Mouse (Mus musculus): ENCODE measurements around the gene Gm20388.
A peak's percentile ranks its signal among the peaks of the same experiment; 100 is the strongest.

Gm20388 gene

DNA sequence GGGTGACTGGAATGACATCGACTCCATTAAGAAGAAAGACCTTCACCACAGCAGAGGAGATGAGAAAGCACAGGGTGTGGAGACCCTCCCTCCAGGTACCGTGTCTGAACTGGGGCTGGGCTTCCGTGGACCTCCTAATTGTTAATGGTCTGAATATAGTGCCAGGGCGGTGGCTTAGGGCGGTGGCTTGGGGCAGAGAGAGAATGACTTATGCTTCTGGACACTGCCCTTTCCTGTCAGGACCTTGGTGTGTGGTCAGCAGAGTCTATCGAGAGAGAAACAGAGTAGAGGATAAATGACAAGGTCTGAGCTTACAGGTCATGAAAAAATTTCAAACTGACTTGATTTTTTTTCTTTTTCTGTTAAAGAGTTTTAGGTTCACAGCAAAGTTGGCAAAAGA lies 4384.7 kb downstream of the Gm20388 start:
- DNase-seq: no peak

DNA sequence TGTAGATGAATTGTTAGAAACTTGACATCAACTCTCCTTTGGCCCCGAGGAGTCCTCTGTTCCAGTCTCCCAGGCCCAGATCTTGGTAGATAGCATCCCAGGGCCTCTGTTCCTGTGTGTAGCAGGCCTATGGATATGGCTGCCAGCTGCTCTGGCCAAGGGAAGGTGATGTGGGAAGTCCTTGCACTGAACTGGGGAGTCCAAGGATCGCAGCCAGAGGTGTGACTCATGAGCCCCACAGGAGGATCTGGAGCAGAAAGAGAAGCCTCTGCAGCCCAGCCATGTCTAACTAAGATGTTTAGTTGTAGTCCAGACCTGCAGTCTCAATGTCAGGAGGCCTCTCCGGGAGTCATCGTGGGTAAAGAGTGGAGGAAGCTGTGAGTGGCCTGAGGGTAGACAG lies 4390.9 kb downstream of the Gm20388 start:
- no peak for DNase-seq

DNA sequence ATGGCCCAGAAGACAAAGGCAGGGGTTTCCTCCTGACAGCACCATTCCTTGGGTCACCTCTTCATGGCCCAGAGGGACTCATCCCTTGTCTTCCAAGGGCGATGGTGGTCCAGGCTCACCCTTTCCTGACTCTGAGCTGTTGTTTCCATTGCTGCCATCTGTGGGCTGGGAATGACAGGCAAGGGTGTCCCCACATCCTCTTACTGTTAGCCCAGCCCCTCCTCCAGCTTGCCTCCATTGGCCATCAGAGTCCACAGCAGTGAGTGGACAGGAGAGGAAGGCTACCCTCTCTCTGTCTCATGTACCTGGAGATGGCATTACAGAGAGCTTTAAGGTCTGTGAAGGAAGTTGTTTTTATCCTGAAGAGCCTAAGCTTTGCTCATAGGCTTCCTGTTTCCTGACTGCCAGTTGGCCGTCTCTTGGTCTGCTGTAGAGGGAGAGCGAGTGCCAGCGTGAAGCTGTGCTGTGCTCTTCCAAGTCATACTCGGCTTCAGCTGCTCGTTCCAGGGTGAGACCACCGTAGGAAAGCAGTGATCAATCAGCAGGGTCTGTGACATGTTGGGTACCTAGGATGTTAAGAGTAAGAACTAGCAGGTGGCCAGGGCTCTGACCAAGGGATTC lies 4391.4 kb downstream of the Gm20388 start:
- DNase-seq: no peak

DNA sequence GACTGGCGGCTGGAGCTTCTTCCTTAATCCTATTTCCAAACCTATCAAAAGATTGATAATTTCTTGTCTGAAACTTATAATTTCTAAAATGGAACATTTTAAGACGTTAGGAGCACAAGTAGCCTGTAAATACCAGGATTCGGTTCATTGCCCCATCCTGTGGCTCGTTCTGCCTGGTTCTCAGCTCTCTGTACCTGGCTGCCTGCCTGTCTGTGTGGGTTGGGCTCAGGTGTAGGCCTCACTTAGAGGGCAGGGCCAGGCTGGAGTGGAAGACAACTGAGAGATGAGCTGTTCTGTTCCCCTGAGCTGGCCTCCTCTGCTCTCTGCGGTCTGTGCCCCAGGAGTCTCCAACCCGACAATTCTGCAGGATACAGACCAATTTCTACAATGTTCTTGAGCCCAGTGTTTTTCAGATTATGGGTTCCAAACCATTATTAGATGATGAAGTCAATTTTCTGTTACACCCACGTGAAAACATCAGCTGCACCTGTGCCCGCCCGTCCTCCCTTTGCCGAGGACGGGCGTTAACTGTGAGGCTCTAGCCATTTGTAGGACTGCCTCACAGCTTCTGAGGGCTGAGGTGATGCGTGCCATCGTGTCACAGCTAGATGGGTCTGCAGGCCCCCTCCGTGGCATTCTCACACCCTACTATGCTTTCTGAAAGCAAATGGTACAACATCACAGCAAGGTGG lies 4392.7 kb downstream of the Gm20388 start:
- DNase-seq: no peak

DNA sequence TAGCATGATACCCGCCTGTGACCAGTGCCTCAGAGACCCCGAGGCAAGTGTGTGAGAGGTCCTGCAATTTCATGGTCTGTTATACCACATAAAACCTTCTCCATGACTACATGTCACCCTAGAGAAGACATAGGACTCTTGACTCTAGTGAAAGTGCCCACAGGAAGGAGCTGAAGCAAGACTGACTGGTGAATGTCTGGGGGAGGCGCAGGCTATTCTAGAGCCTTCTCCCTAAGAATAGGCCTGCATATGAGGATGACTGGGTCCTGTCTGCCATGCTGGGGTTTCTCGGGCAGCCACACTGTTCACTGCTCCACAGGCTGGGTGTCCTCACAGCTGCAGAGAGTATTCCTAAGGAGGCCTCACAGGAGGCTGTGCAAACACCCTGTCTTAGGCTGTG lies 4393.5 kb downstream of the Gm20388 start:
- DNase-seq: no peak

DNA sequence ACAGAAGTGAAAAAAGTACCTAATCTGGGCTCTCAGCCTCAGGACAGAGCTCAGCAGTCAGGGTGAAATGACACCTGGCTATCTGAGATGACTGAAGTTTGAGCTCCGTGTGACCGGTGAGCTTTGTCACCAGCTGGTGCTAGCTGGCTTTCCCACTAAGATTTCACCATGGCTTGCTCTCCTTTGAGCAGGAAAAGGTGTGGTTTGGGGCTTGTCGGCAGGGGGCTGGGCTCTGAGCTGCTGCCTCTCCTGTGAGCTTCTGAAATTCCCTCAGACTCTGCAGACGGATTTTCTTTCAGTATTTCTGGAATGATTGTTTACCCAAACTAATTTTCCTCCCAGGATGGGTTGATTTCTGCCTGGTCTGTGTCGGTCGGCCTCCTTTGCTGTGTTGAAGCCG lies 4395.9 kb downstream of the Gm20388 start:
- DNase-seq: no peak

DNA sequence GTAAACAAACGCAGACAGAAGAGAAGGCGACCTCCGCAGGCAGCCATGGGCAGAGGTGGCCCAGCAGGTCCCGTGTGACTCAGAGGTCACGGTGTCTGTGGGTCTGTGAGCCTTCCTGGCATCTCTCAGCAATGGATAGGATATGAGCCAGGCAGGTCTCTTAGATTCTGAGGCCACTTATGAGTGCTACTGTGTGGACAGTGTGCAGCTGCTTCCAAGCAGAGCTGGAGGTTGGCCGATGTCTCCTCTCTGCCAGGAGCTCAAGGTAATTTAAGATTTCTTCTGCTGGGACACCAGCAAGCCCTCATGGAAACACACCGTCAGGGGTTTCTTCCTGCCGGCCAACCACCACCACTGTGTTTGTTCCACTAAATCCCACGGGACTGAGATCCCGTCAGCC lies 4397.1 kb downstream of the Gm20388 start:
- no peak for DNase-seq

DNA sequence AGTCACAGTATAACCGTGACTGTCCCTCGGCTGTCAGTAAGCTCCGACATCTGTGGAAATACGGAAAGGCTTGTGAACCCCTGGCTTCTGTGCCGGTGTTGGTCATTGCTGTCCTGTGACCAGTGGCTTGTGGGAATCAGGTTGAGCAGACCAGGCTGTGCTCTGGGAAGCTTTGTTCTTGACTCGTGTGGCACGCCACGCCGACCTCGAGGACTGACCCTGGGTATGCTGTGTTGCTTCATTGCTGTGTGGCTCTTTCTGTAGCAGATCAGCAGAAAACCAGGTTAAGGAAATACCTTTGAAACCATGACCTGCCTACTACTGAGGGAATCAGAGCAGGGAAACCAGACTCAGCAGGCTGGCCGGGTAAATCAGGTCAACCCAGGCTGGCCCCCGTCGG lies 4399.9 kb downstream of the Gm20388 start:
- DNase-seq: no peak

DNA sequence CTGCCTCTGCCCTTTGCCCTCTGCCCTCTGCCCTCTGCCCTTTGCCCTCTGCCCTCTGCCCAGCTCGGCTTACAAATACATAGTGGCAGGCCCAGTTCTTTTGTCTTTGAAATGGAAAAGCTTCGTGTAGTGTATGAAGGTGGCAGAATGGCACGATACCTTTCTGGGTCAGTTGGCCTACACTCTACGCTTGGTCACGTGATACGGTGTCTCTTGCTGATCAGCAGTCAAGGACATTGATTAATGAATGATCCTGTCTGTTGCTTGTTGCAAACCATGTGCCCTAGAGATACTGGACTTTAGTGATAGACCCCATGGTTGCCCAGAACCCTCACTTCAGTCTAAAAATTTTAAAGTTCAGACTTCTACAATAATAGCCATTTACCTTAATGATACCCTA lies 4400.5 kb downstream of the Gm20388 start:
- DNase-seq: no peak

DNA sequence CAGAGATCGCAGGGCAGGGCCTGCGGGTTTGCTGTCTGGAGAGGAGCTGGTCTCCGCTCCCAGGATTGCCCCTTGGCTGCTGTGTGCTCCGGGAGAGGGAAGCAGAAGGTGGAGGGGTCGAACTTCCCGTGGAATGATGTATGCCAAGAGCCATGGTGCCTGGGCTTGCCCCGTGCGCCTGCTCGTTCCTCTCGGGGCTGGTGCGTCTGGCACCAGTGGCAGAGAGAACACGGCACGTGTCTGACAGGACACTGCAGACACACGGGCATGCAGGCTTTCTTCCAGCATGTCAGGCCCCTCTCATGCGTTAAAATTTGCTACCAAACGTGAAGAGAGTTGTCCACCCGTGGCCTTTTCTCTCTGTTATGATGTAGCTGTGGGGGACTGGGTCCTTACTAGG lies 4401.1 kb downstream of the Gm20388 start:
- no peak for DNase-seq

DNA sequence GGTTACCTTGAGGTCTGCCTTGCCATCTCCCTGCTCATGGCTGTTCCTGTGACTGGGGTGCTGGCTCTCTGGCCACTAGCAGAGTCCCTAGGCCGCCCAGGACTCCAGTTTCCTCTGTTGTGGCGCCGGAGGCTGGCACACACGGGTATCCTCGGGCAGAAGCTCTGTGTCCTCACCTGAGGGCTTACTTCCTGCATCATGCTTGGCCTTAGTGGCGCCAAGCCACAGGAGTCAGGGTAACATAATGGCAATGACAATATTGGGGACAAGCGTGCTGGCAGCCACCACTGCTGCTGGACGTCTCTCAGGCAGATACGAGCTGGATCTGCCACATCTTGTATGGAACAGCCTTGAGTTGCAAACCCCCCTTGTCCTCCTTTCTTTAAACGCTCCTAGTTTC lies 4401.6 kb downstream of the Gm20388 start:
- DNase-seq: no peak

DNA sequence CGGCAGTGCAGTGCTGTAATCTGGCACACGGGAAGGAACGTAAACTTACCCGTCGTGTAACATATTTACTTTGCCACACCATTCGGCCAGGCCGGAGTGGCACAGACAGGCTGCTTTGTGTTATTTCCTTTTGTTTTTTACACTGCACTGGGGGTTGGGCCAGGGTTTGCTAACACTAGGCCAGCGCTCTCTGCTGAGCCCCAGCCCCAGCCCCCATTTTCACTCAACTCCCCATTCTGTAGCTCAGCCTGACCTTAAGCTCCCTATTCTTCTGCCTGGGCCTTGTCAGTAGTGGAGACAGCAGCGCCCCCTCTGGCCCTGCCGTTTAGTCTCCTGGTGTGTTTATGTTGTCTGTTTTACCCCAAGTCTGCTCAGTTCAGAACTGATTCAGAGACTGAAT lies 4404.2 kb downstream of the Gm20388 start:
- peak in 1 of 2 experiments; percentile 52 for DNase-seq

DNA sequence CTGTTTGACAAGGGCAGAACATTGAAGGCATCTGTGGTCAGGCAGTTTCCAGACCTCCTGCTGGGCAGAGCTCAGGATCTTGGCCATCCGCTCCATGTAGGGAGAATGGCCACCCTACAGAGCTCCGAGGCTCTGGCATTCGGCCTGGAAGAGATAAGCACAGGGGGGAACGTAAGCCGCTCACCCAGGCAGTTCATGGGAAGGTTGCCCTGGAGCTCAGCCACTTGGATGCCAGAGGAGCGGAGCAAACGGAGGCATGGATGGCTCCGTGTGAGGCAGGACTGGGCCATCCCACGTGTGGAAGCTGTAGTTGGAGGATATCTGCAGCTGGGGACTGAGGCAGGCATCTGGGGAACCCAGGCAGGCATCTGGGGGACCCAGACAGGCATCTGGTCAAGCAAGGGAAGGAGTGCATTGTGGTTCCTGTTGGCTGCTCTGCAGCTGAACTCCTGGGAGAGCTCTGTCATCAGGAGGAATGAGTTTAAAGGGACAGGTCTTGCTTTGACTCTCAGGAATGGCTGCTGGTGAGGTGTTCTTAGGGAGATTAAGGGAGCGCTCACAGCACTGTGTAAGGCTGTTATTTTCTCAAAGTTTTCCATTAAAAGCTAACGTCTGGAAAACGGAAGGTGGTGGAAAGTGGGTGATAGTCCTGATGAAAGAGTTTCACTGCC lies 4406.0 kb downstream of the Gm20388 start:
- peak; percentile 36 to 59 for DNase-seq

DNA sequence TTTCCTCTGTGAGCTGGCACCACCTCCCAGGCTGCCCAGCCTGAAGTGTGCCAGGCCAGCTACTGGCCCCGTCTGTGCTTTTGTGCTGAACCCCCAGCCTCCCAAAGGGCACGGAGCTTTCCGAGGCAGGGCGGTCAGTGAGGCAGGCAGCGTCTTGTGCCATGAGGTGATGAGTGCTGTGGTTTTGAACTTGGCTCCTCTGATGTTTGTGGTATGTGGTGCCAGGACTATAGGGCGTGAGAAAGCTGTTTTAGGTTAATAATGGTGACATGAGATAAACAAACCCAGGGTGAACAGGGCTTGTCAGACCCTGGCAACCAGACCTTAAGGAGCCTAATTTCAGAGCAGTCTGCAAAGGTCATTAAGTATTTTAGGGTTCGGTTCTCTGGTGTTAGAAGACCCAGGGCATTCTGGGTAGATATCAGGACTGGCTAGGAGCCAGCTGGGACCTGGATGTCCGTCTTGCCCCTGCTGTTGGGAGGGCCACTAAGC lies 4406.6 kb downstream of the Gm20388 start:
- DNase-seq: no peak

DNA sequence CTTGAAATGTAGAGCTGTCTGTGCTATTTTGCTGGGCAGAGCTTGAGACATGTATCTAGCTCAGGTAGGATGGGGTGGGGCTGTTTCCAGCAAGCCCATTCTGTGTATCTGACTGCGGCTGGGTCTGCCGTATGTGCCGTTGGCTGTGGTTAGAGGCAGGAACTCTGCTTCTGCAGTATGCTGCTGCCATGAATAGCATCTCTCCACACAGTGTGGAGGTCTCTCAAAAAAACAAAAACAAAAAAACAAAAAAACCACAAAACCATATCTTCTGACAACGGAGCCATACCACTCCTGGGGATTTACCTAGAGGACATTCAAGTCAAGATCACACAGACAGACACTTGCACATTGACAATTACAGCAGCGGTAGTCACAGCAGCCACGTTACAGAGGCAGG lies 4407.2 kb downstream of the Gm20388 start:
- DNase-seq: no peak

DNA sequence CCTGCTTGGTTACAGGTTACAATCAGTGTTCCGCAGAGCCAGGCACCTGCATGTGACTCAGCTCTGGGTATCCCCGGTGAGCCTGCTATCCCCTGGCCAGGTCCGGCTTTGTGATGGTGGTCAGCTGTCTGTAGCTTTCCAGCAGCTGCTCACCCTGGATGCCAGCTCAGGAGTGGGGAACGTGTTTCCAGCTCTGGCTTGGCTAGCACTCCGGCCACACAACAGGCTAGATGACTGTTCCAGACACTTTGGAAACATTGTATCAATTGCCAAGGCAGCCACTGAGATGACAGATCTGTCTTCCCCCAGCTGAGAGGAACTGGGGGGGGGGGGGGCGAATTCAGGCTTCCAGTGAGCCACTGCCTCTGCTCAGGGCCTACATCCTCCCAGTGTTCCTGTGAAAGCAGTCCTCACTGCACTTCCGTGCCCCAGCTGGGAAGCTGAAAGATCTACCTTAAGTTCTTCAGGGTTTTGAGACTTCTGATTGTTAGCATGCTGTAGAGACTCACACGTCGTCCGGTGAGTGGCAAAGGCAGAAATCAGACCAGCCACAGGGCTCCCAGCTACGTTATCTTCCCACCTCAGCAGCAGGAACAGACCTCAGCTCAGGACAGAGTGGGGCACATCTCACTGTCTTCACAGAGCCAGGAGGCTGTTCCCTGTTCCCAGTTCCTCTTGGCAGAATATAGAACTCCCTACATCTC lies 4408.1 kb downstream of the Gm20388 start:
- peak; percentile 40 to 74 for DNase-seq

DNA sequence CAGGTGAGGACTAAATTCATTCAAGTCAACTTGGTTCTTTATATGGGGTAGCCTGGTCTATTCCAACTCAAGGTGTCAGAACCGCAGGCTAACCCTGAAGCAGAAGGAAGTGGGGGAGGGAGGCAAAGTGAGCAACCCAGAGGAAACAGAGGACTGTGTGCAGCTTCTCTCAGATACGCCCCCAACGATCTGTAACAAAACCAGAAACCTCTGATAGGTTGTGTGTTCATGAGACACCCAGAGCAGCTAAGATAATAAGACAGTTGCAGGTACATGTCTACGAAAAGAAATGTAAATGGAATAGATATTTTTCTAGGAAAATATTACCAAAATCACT lies 4408.6 kb downstream of the Gm20388 start:
- DNase-seq: no peak

DNA sequence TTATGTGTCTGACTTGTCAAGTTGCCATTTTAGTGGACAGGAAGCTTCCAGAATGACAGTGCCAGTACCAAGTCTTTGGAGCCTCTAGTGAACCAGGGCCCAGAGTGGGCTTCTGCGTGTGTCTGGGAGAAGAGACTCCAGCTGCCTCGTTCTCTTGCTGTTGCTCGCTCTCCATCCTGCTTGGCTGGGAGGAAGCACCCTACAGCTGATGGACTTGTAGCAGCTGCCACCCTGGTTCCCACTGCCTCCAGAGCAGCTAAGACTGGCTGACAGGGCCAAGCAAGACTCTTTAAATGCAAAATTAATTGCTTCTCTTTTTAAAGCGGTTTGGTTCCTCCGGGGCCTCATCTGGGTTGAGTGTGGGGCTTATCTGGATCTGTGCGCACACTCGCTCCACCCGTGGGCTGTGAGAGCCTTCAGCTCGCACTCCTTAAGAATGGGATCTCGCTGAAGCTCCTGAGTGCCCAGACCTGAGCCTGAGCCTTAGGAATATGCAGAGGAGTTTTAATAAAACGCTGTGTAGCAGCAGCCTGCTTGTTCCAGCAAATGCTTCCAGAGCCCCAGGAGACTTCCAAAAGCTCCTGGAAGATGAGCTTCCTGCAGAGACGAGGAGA lies 4410.7 kb downstream of the Gm20388 start:
- DNase-seq: peak in 1 of 2 experiments; percentile 60

DNA sequence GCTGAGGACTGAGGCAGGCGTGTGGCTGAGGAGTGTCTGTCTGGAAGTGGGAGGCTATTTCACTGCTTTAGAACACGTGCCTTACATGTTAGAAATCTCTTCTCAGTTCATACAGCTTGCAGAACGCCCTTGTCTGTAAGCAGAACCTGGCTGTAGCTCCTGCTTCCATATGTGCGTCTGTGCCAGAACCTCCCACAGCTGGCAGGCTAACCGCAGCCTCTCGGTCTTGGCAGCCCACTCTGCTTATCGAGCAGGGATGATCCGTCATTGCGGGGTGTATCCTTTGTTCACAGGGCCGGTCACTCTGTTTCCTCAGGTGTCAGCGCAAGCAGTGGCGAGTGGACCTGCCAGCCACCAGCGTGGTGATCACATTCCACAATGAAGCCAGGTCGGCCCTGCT lies 4412.7 kb downstream of the Gm20388 start:
- DNase-seq: peak in 1 of 2 experiments; percentile 58

DNA sequence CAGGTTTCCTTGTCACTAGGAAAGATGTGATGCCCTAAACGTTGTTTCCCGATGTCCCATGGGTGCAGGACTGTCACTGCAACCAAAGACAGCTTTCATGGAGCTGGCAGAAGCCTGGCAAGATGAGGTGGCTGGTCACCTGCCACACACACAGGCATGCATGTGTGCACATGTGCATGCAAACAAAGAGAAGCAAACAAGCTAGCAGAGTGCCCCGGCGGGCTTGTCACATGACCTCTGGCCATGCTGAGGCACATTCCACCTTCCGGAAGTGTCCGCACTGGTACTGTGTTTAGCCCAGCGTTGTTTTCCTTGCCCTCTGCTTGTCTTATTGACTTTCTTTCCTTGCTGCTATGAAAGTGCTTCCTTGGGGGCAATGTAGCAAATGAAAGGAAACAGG lies 4417.6 kb downstream of the Gm20388 start:
- no peak for DNase-seq

DNA sequence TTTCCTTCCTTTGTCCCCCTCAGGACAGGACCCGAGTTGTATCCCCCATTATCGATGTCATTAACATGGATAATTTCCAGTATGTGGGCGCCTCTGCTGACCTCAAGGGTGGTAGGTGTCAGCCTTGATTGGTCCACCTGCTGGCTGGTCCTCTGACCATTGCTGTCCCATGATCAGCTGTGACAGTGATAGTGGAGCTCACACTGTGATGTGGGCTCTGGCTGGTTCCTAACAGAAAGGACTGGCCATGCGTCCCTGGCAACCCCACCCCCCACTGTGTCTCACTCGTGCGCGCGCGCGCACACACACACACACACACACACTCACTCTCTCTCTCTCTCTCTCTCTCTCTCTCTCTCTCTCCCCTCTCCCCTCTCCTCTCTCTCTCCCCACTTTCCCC lies 4419.0 kb downstream of the Gm20388 start:
- no peak for DNase-seq

DNA sequence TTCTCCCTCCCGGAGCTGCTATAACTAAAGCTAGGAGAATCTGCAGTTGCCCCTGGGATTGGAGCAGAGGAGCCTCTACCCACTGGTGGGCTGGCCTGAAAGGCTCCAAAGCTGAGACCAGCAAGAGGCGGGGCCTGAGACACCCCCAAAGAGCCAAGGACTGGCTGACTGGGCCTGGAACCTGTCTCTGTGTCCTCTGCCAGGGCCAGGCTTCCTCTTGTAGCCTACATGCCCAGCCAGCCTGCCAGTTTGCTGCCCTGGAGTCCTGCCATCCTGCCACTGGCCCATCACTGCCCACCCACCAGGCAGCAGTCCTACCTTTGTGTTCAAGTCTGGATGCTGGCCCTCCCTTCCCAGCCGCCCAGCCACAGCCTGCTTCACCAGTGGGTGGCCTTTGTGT lies 4419.8 kb downstream of the Gm20388 start:
- no peak for DNase-seq

DNA sequence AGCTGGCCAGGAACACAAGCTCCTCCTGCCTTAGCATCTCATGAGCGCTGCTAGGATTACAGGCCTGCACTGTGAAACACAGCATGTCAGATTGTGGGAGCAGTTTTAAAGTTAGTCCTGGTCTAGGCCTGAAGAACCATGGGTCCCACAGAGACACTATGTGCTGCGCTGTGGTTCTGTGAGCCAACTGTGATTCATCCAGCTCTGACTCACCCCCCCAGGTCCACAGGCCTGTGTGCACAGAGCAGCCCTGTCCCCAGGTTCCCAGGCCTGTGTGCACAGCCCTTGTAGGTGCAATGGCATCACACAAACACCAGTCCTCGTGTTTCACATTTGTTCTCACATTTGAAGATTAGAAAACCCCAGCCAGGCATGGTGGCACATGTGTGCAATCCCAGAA lies 4420.5 kb downstream of the Gm20388 start:
- DNase-seq: no peak
